ENCODE assay signal across 19 mouse cellular contexts in the genomic region with DNA sequence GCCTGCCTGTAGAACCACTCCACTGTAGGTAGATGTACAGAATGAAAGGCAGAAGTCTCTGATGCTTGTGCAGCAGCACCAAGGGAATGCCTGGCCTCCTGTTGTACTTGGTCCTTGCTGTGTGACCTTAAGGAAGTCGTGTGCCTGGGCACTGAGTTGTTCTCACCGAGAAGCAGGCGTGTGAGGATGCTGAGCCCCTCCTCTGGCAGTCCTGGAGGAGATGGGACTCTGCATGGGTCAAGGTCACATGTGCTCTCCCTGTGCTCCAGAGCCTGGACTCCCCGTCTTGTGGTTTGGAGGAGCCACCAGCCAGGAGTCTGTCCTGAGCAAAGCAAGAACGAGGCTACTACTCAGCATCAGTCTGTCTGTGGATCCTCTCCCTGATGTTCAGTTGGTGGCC. TPM values are rescaled to one million over a fixed set of nuclear protein-coding genes. Genes with fewer than 3 reads are reported as not detected.
A peak's percentile ranks its signal among the peaks of the same experiment; 100 is the strongest.
DNase-seq lines count a peak whose midpoint lies in the region; ATAC-seq and TF ChIP-seq lines count a peak whose summit lies in the region.
"Had no signal": no experiment of that assay in that cellular context is flagged by ENCODE, and none has a peak within 500 bp of the region (broad histone marks: within the 10 kb centered on the region; RNA-seq: fewer than 3 reads in every experiment).

No protein-coding gene starts in this region.

- H3K27ac ChIP-seq in heart, embryonic 12.5 days (ENCODE audit: poor library complexity, severe bottlenecking) = no peak overlapping the region
- peak overlapping the region; percentile 18; the same call in 1 of the 2 replicates for H3K27ac ChIP-seq in spleen, adult 2 months (ENCODE audit: insufficient read depth, low read length)
- H3K27ac ChIP-seq: embryonic facial prominence, embryonic 13.5 days; forebrain, embryonic 12.5 days; heart, embryonic 15.5 days; hindbrain, embryonic 12.5 days; hindbrain, postnatal 0 days had no signal

- H3K4me2 ChIP-seq in heart, embryonic 12.5 days = no peak overlapping the region
- H3K4me2 ChIP-seq: embryonic facial prominence, embryonic 13.5 days; forebrain, embryonic 12.5 days; heart, embryonic 15.5 days; hindbrain, embryonic 12.5 days had no signal

- intact Hi-C loops in heart, postnatal 36 days (cut with DNase I) = no loop called here

- H3K27me3 ChIP-seq in heart, embryonic 12.5 days (replicated peaks) = no peaks in the 10 kb centered on the region
- H3K27me3 ChIP-seq in spleen, adult 2 months (ENCODE audit: control insufficient read depth, insufficient read depth, low read length) = no peaks in the 10 kb centered on the region
- H3K27me3 ChIP-seq: embryonic facial prominence, embryonic 13.5 days; forebrain, embryonic 12.5 days; heart, embryonic 15.5 days; hindbrain, embryonic 12.5 days had no signal

- DNase-seq in adrenal gland, postnatal 14 days = peak; percentile 27
- DNase-seq in adrenal gland, postnatal 4 days (ENCODE audit: low spot score in 2 of 2) = no peak
- no peak for DNase-seq in heart, postnatal 36 days
- DNase-seq in spleen, adult 2 months (ENCODE audit: low read depth in 1 of 2, low spot score in 2 of 2) = no peak
- DNase-seq in spleen, adult 12 weeks (ENCODE audit: low spot score) = no peak
- no peak for DNase-seq in left cerebral cortex, adult 9 months (ENCODE audit: low spot score in 2 of 2)
- no peak for DNase-seq in T-cell, adult 2 months (ENCODE audit: low spot score)
- DNase-seq: cerebellum, adult 18-20 months; cerebellum, adult 9-11 months; cerebellum, postnatal 36 days had no signal

- H3K9me3 ChIP-seq in heart, embryonic 12.5 days (replicated peaks) = no peaks in the 10 kb centered on the region
- H3K9me3 ChIP-seq: embryonic facial prominence, embryonic 13.5 days; forebrain, embryonic 12.5 days; heart, embryonic 10.5 days; heart, embryonic 15.5 days; hindbrain, embryonic 12.5 days had no signal

- H3K4me1 ChIP-seq in heart, embryonic 12.5 days (replicated peaks) = 0 out of 2 replicates have a peak, but pooled peaks cover 5% of the 10 kb centered on the region
- H3K4me1 ChIP-seq in spleen, adult 2 months (ENCODE audit: control insufficient read depth, insufficient read depth, insufficient read length) = peaks cover 3% of the 10 kb centered on the region; the same call in 1 of the 2 replicates
- H3K4me1 ChIP-seq: embryonic facial prominence, embryonic 13.5 days; forebrain, embryonic 12.5 days; heart, embryonic 10.5 days; hindbrain, embryonic 12.5 days had no signal

- TF ChIP-seq POLR2A in spleen, adult 2 months (IDR thresholded peaks at IDR 0.05; ENCODE audit: low read depth, low read length) = no peak

- no peak for TF ChIP-seq CTCF in spleen, adult 2 months (IDR thresholded peaks at IDR 0.05; ENCODE audit: extremely low read depth, insufficient read depth, insufficient read length, insufficient replicate concordance)

- H3K4me3 ChIP-seq in heart, embryonic 12.5 days = no peak overlapping the region
- H3K4me3 ChIP-seq in spleen, adult 2 months (ENCODE audit: extremely low read depth, insufficient read depth, insufficient read length) = no peak overlapping the region
- H3K4me3 ChIP-seq: embryonic facial prominence, embryonic 13.5 days; forebrain, embryonic 12.5 days; heart, embryonic 10.5 days; heart, embryonic 15.5 days; hindbrain, embryonic 12.5 days had no signal

- WGBS in heart, embryonic 12.5 days = 87% methylated on average over 5 of the region's 5 CpGs
- 77% methylated on average over 5 of the region's 5 CpGs for WGBS in spleen, adult 2 months

- H3K36me3 ChIP-seq in heart, embryonic 12.5 days = peaks cover 70% of the 10 kb centered on the region
- peaks cover 29% of the 10 kb centered on the region for H3K36me3 ChIP-seq in spleen, adult 2 months (ENCODE audit: control insufficient read depth, insufficient read depth, low read length)

- 0 out of 2 replicates have a peak, but pooled peaks have one; percentile 36 for ATAC-seq in heart, embryonic 12.5 days (ENCODE audit: insufficient number of reproducible peaks, low FRiP score)
- ATAC-seq: activated CD4-positive, CD25-positive, alpha-beta regulatory T cell, adult 4 months; forebrain, embryonic 16.5 days; hindbrain, postnatal 0 days had no signal

- no peak overlapping the region for H3K9ac ChIP-seq in heart, embryonic 12.5 days
- H3K9ac ChIP-seq: embryonic facial prominence, embryonic 13.5 days; forebrain, embryonic 12.5 days; heart, embryonic 15.5 days; hindbrain, embryonic 12.5 days had no signal

RNA-seq across cellular contexts. Expression of a gene that starts 42.3 kb away (rescaled TPM):
- 60.9 and 68.3 TPM in 2 replicates for total RNA-seq in adrenal gland, postnatal 14 days (2021)
- total RNA-seq in adrenal gland, postnatal 4 days (2021) = 10 to 100 TPM; 79.4 to 82.1 TPM
- 30.6 and 36.0 TPM in 2 replicates for polyA plus RNA-seq in heart, embryonic 12.5 days (2016; fragmentation: Nextera tagmentation; extraction: Ambion mirVana)
- total RNA-seq in heart, postnatal 36 days (2021) = 10 to 100 TPM; 44.5 to 51.4 TPM
- 16.3 TPM in 2 replicates for polyA plus RNA-seq in spleen, adult 2 months (2012; rRNA removed)

RNA-seq across cellular contexts. Expression of a gene that starts 42.6 kb away (rescaled TPM):
- 112 and 116 TPM in 2 replicates for total RNA-seq in adrenal gland, postnatal 14 days (2021)
- total RNA-seq in adrenal gland, postnatal 4 days (2021) = 100 to 1,000 TPM; 130 to 134 TPM
- polyA plus RNA-seq in heart, embryonic 12.5 days (2016; fragmentation: Nextera tagmentation; extraction: Ambion mirVana) = 115 and 116 TPM in 2 replicates
- total RNA-seq in heart, postnatal 36 days (2021) = 100 to 1,000 TPM; 118 to 133 TPM
- 6.6 and 8.9 TPM in 2 replicates for polyA plus RNA-seq in spleen, adult 2 months (2012; rRNA removed)
